Mouse (Mus musculus): ENCODE results near the gene Cd82.

DNA sequence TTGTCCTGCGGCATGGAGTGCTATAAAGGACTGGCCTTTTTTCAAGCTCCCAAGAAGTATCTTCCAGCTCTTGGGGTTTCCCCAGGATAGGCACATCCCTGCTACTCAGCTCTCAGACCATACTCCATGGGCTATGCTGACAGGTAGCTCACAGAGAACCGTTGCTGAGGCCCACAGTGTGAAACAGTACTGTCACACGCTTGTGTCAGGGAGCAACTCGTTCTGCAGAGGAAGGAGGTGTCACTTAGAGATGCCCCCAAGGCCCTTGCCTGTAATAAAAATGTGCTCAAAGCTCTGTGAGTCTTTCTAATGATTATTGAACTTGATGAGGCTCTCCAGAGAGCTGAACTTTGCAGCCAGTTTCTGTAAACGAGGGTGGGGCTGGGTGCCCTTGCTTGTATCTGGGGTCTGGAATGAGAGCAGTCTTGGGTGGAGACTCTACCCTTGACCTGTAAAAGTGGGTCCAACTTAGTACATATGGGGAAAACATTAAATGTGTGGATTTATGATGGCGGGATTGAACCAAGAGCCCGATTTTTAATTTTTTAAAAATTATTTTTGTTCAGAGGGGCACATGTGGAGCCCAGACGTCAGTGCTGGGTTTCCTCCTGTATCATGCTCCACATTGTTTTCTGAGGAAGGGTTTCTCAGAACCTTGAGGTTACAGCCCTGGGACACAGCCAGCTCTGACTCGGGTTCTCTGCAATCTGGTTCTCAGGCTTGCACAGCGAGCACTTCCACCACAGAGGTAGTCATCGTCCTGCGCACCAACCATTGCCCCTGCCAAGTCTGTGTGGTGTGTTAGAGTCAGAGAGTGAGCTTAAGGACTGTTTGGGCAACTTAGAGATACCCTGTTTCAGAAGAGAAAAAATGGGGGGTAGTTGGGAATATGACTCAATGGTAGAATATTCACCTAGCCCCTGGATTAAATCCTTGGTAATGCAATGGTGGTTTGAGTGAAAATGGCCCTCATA, 47.1 kb upstream of the Cd82 start:
- TF ChIP-seq POLR2A (IDR thresholded peaks at IDR 0.05; ENCODE audit: borderline replicate concordance, low read depth, low read length) (no peak), CTCF (IDR thresholded peaks at IDR 0.05; ENCODE audit: low read depth, low read length) (no peak)
